Mouse (Mus musculus): ENCODE results near the gene Nrn1l. TPM values are rescaled to one million over a fixed set of nuclear protein-coding genes. Genes with fewer than 3 reads are reported as not detected.

The Nrn1l gene
- polyA plus RNA-seq (2014; fragmentation: Nextera tagmentation; extraction: Ambion mirVana) = 0.99 and 2.0 TPM in 2 replicates

- Histone ChIP-seq H3K36me3 (ENCODE audit: control insufficient read depth, insufficient read depth, low read length) (peaks cover 33% of the 10 kb centered on the region), H3K4me3 (ENCODE audit: low read depth, low read length) (no peak within 1 kb of the TSS), H3K4me2 (ENCODE audit: low read depth, low read length) (no peak within 1 kb of the TSS; the same call in 1 of the 2 replicates), H3K27ac (ENCODE audit: low read depth, low read length) (peak within 1 kb of the TSS; percentile 44; the same call in 1 of the 2 replicates), H3K27me3 (ENCODE audit: control insufficient read depth, insufficient read depth, low read length) (no peaks in the 10 kb centered on the region), H3K4me1 (ENCODE audit: control insufficient read depth, insufficient read depth, low read length) (no peaks in the 10 kb centered on the region), H3K9ac (replicated peaks; ENCODE audit: low read depth, low read length) (no peak within 1 kb of the TSS), H3K9me3 (ENCODE audit: control insufficient read depth, low read length) (no peaks in the 10 kb centered on the region)
- 3% methylated on average over 11 of the region's 11 CpGs for WGBS
- ATAC-seq (ENCODE audit: low read depth) = peak; percentile 92
Measured at GRCm38 (mm10) chr8:105893339-105893738, at the start of gene Nrn1l. Nrn1l (plus strand) TSS chr8:105893567.

- H3K36me3 ChIP-seq (ENCODE audit: control insufficient read depth, insufficient read depth, low read length) = peaks cover 41% of the 10 kb centered on the region
- 94% methylated on average over 11 of the region's 11 CpGs for WGBS
Measured at GRCm38 (mm10) chr8:105846678-105847077, 46.7 kb upstream of the Nrn1l start.

GRCm38 (mm10) chr8:105850014-105850413 is 43.4 kb upstream of the Nrn1l start:
- 88% methylated on average over 4 of the region's 4 CpGs for WGBS
- Histone ChIP-seq H3K4me2 (ENCODE audit: low read depth, low read length) (no peak overlapping the region), H3K36me3 (ENCODE audit: control insufficient read depth, insufficient read depth, low read length) (peaks cover 28% of the 10 kb centered on the region), H3K4me3 (ENCODE audit: low read depth, low read length) (no peak overlapping the region), H3K4me1 (ENCODE audit: control insufficient read depth, insufficient read depth, low read length) (peaks cover 8% of the 10 kb centered on the region; the same call in 1 of the 2 replicates), H3K27ac (ENCODE audit: low read depth, low read length) (no peak overlapping the region), H3K9me3 (ENCODE audit: control insufficient read depth, low read length) (no peaks in the 10 kb centered on the region), H3K9ac (replicated peaks; ENCODE audit: low read depth, low read length) (no peak overlapping the region), H3K27me3 (ENCODE audit: control insufficient read depth, insufficient read depth, low read length) (no peaks in the 10 kb centered on the region)
- no peak for ATAC-seq (ENCODE audit: low read depth)

More at GRCm38 (mm10) chr8:105846678-105847077, 46.7 kb upstream of the Nrn1l start:
- H3K9me3 ChIP-seq (ENCODE audit: control insufficient read depth, low read length) = no peaks in the 10 kb centered on the region
- H3K4me1 ChIP-seq (ENCODE audit: control insufficient read depth, insufficient read depth, low read length) = peaks cover 5% of the 10 kb centered on the region; the same call in 1 of the 2 replicates
- ATAC-seq (ENCODE audit: low read depth) = no peak
- H3K27ac ChIP-seq (ENCODE audit: low read depth, low read length) = no peak overlapping the region
- H3K9ac ChIP-seq (replicated peaks; ENCODE audit: low read depth, low read length) = no peak overlapping the region
- H3K4me2 ChIP-seq (ENCODE audit: low read depth, low read length) = no peak overlapping the region
- H3K4me3 ChIP-seq (ENCODE audit: low read depth, low read length) = no peak overlapping the region
- no peaks in the 10 kb centered on the region for H3K27me3 ChIP-seq (ENCODE audit: control insufficient read depth, insufficient read depth, low read length)

- Histone ChIP-seq H3K27me3 (ENCODE audit: control insufficient read depth, insufficient read depth, low read length) (no peaks in the 10 kb centered on the region), H3K4me2 (ENCODE audit: low read depth, low read length) (peak overlapping the region; percentile 27; the same call in 1 of the 2 replicates), H3K9me3 (ENCODE audit: control insufficient read depth, low read length) (no peaks in the 10 kb centered on the region), H3K36me3 (ENCODE audit: control insufficient read depth, insufficient read depth, low read length) (peaks cover 24% of the 10 kb centered on the region), H3K4me3 (ENCODE audit: low read depth, low read length) (no peak overlapping the region), H3K4me1 (ENCODE audit: control insufficient read depth, insufficient read depth, low read length) (peaks cover 8% of the 10 kb centered on the region; the same call in 1 of the 2 replicates), H3K9ac (replicated peaks; ENCODE audit: low read depth, low read length) (no peak overlapping the region), H3K27ac (ENCODE audit: low read depth, low read length) (no peak overlapping the region)
- 82% methylated on average over 7 of the region's 7 CpGs for whole genome bisulfite sequencing
- ATAC-seq (ENCODE audit: low read depth) = no peak
Measured at GRCm38 (mm10) chr8:105850611-105851010, 42.8 kb upstream of the Nrn1l start.

- H3K27ac ChIP-seq (ENCODE audit: low read depth, low read length) = peak overlapping the region; percentile 67
- peak overlapping the region; percentile 68 for H3K4me3 ChIP-seq (ENCODE audit: low read depth, low read length)
- under 1% methylated on average over 34 of the region's 34 CpGs for WGBS
- H3K9me3 ChIP-seq (ENCODE audit: control insufficient read depth, low read length) = no peaks in the 10 kb centered on the region
- ATAC-seq (ENCODE audit: low read depth) = peak; percentile 83
- H3K27me3 ChIP-seq (ENCODE audit: control insufficient read depth, insufficient read depth, low read length) = no peaks in the 10 kb centered on the region
- peaks cover 18% of the 10 kb centered on the region for H3K4me1 ChIP-seq (ENCODE audit: control insufficient read depth, insufficient read depth, low read length)
- H3K9ac ChIP-seq (replicated peaks; ENCODE audit: low read depth, low read length) = peak overlapping the region; percentile 65
- peak overlapping the region; percentile 84 for H3K4me2 ChIP-seq (ENCODE audit: low read depth, low read length)
- H3K36me3 ChIP-seq (ENCODE audit: control insufficient read depth, insufficient read depth, low read length) = peaks cover 19% of the 10 kb centered on the region
Measured at GRCm38 (mm10) chr8:105851651-105852143, 41.7 kb upstream of the Nrn1l start.

- Histone ChIP-seq H3K4me3 (ENCODE audit: low read depth, low read length) (peak overlapping the region; percentile 68), H3K9ac (replicated peaks; ENCODE audit: low read depth, low read length) (no peak overlapping the region), H3K36me3 (ENCODE audit: control insufficient read depth, insufficient read depth, low read length) (peaks cover 15% of the 10 kb centered on the region), H3K4me2 (ENCODE audit: low read depth, low read length) (no peak overlapping the region), H3K9me3 (ENCODE audit: control insufficient read depth, low read length) (no peaks in the 10 kb centered on the region), H3K27ac (ENCODE audit: low read depth, low read length) (no peak overlapping the region), H3K4me1 (ENCODE audit: control insufficient read depth, insufficient read depth, low read length) (peaks cover 23% of the 10 kb centered on the region), H3K27me3 (ENCODE audit: control insufficient read depth, insufficient read depth, low read length) (no peaks in the 10 kb centered on the region)
- WGBS = 85% methylated on average over 12 of the region's 12 CpGs
- no peak for ATAC-seq (ENCODE audit: low read depth)
Measured at GRCm38 (mm10) chr8:105852146-105852729, 41.1 kb upstream of the Nrn1l start.

GRCm38 (mm10) chr8:105853178-105853577 is 40.2 kb upstream of the Nrn1l start, which contains the start of gene Cenpt:
Cenpt (minus strand) TSS chr8:105853278.
- Histone ChIP-seq H3K36me3 (ENCODE audit: control insufficient read depth, insufficient read depth, low read length) (peaks cover 11% of the 10 kb centered on the region), H3K4me2 (ENCODE audit: low read depth, low read length) (no peak within 1 kb of the TSS), H3K4me3 (ENCODE audit: low read depth, low read length) (no peak within 1 kb of the TSS), H3K27me3 (ENCODE audit: control insufficient read depth, insufficient read depth, low read length) (no peaks in the 10 kb centered on the region), H3K9ac (replicated peaks; ENCODE audit: low read depth, low read length) (no peak within 1 kb of the TSS), H3K9me3 (ENCODE audit: control insufficient read depth, low read length) (no peaks in the 10 kb centered on the region), H3K4me1 (ENCODE audit: control insufficient read depth, insufficient read depth, low read length) (peaks cover 31% of the 10 kb centered on the region), H3K27ac (ENCODE audit: low read depth, low read length) (no peak within 1 kb of the TSS)
- ATAC-seq (ENCODE audit: low read depth) = no peak
- 88% methylated on average over 3 of the region's 3 CpGs for WGBS

GRCm38 (mm10) chr8:105854303-105854702 is 39.1 kb upstream of the Nrn1l start:
- no peaks in the 10 kb centered on the region; the same call in 1 of the 2 replicates for H3K36me3 ChIP-seq (ENCODE audit: control insufficient read depth, insufficient read depth, low read length)

GRCm38 (mm10) chr8:105854715-105855216 is 38.6 kb upstream of the Nrn1l start, which contains the start of gene Thap11:
Thap11 (plus strand) TSS chr8:105855132.
- Histone ChIP-seq H3K9me3 (ENCODE audit: control insufficient read depth, low read length) (no peaks in the 10 kb centered on the region), H3K27me3 (ENCODE audit: control insufficient read depth, insufficient read depth, low read length) (no peaks in the 10 kb centered on the region), H3K4me3 (ENCODE audit: low read depth, low read length) (peak within 1 kb of the TSS; percentile 78), H3K9ac (replicated peaks; ENCODE audit: low read depth, low read length) (peak within 1 kb of the TSS; percentile 69), H3K36me3 (ENCODE audit: control insufficient read depth, insufficient read depth, low read length) (no peaks in the 10 kb centered on the region), H3K27ac (ENCODE audit: low read depth, low read length) (peak within 1 kb of the TSS; percentile 75), H3K4me2 (ENCODE audit: low read depth, low read length) (peak within 1 kb of the TSS; percentile 98), H3K4me1 (ENCODE audit: control insufficient read depth, insufficient read depth, low read length) (peaks cover 33% of the 10 kb centered on the region)
- WGBS = under 1% methylated on average over 43 of the region's 43 CpGs
- peak; percentile 92 for ATAC-seq (ENCODE audit: low read depth)

More at GRCm38 (mm10) chr8:105854303-105854702, 39.1 kb upstream of the Nrn1l start:
- peak overlapping the region; percentile 69 for H3K9ac ChIP-seq (replicated peaks; ENCODE audit: low read depth, low read length)
- peak overlapping the region; percentile 78 for H3K4me3 ChIP-seq (ENCODE audit: low read depth, low read length)
- peak overlapping the region; percentile 18; the same call in 1 of the 2 replicates for H3K4me2 ChIP-seq (ENCODE audit: low read depth, low read length)
- no peaks in the 10 kb centered on the region for H3K27me3 ChIP-seq (ENCODE audit: control insufficient read depth, insufficient read depth, low read length)
- 27% methylated on average over 8 of the region's 8 CpGs for WGBS
- H3K4me1 ChIP-seq (ENCODE audit: control insufficient read depth, insufficient read depth, low read length) = peaks cover 31% of the 10 kb centered on the region
- ATAC-seq (ENCODE audit: low read depth) = no peak
- H3K9me3 ChIP-seq (ENCODE audit: control insufficient read depth, low read length) = no peaks in the 10 kb centered on the region
- H3K27ac ChIP-seq (ENCODE audit: low read depth, low read length) = no peak overlapping the region; the same call in 1 of the 2 replicates

All from neural tube, embryonic 14.5 days (tissue).